Mouse (Mus musculus) ES-Bruce4 (cell line): Measurements from ENCODE around the gene Tmem198b.

Source experiments
- CTCF ChIP-seq: IDR thresholded peaks from one replicate; pipeline ENCODE4 v1.8.1; 2011; ENCODE audit warnings: low read depth, low read length
- POLR2A ChIP-seq: IDR thresholded peaks from one replicate; pipeline ENCODE4 v1.8.1; 2011; ENCODE audit warnings: low read length; ENCODE audit not compliant: insufficient read depth

- TF ChIP-seq POLR2A = no peak
- no peak for TF ChIP-seq CTCF
Observed at GRCm38 (mm10) chr10:128817033-128817432, 12.9 kb upstream of the Tmem198b start, which contains the start of gene Sarnp.
